Mouse (Mus musculus) gastrocnemius, postnatal 10 days (tissue): ENCODE measurements at regions not wholly inside any gene's neighbourhood (a gene's known extent, or its start where the extent isn't known, plus 50 kb on each side); places are given as distances from the start of the nearest gene placed in this dataset.

Experiments
- DNase-seq: peaks from one replicate; pipeline ENCODE4 v3.0.0; 2021; ENCODE audit warnings: mixed read lengths

DNA sequence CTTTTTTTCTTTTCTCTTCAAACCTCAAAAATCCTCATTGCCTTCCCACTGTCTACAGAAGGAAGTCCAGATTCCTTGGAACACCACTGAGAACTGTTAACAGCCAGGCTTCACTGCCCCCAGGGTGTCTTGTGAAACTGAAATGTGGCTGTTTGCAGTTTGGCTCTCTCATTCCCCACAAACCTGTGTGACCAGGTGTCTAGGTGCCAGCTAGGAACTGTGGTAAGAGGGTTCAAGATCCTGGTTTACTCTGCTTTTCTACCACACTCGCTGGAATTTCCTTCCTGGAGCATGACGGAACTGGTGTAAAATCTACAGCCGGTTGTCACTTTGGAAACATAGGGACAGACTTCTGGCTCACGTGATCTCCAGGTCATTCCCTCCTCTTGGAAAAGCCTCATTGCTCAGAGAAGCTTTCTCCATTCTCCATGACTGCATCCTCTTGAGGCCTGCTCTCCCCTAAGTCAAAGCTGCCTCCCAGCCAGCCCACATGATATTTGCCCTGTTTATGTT, 660.2 kb downstream of the Zfp706 start:
- no peak for DNase-seq

GRCm38 (mm10) chr15:36346126-36346525, 661.4 kb downstream of the Zfp706 start:
- DNase-seq, result no peak

DNA sequence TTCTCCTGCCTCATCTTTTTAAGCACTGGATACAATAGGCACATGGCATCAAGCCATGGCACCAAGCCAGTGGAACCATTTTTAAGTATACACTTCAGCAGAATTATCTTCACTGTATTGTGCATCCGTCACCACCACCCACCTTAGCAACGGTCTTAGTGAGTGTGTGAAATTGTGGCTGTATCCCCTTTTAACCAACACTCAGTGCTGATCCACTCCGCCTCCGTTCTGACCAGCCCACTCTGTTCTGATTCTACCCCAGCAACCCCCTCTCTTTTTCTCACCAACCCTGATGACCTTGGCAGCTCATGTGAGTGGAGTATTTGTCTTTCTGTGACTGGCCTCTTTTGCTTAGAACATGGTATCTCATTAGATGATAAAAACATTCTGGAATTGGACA, 662.2 kb downstream of the Zfp706 start:
- DNase-seq, result no peak

GRCm38 (mm10) chr15:36339971-36340550, 667.5 kb downstream of the Zfp706 start:
- no peak for DNase-seq

DNA sequence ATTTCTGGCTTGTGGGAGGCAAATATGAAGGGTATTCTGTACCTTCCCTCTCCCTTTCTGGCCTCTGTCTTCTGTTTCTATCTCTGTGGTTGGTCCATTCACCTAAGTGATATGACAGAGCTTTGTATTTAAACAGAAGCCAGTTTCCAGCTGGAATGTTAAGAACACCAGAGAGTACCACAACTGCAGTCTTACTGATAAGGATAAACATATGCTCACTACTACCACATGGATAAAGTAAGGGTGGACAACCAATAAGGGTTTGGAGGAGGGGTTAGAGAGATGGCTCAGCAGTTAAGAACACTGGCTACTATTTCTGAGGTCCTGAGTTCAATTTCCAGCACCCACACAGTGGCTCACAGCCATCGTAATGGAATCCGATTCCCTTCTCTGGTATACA, 668.8 kb downstream of the Zfp706 start:
- no peak for DNase-seq

GRCm38 (mm10) chr15:36336857-36337256, 670.7 kb downstream of the Zfp706 start:
- DNase-seq, result no peak

DNA sequence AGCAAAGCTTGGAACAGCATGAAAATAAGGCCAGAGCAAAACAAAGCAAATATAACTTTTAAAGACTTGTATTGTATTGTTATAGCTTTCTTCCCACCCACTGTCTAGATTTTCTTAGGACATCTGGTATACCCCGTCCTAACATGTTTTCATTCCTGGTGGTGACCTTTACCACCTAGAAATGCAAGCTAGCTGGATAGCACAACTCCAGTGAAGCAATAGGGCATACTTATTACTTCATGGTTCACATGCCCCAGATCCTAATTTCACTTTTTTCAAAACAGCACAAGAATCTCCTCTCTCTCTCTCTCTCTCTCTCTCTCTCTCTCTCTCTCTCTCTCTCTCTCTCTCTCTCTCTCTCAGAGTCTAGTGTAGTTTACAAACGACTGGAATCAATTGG, 672.5 kb downstream of the Zfp706 start:
- DNase-seq, result no peak

GRCm38 (mm10) chr15:36334436-36335113, 673.0 kb downstream of the Zfp706 start:
- DNase-seq, result no peak

- no peak for DNase-seq
Measured at GRCm38 (mm10) chr15:36333857-36334256, 673.7 kb downstream of the Zfp706 start.

DNA sequence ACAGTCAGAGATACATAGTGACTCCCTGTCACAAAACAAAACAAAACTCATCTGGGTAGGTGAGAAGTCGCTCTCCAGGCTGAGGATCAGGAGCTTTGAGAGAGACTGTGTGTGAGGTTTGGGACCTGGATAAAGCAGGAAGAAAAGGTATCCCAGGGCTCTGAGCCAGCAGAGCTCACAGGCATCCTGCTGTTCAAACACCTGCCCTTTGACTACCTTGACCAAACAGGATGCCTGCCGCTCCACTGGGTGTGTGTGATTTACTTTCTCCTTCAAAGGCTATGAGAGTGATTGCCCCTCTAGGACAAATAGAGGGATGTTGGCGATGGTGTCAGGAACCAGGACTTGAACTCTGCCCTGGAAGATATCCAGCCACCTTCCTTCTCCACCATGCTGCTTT, 674.3 kb downstream of the Zfp706 start:
- no peak for DNase-seq
